Mouse (Mus musculus): ENCODE data around the gene Sergef.

Sergef gene

DNA sequence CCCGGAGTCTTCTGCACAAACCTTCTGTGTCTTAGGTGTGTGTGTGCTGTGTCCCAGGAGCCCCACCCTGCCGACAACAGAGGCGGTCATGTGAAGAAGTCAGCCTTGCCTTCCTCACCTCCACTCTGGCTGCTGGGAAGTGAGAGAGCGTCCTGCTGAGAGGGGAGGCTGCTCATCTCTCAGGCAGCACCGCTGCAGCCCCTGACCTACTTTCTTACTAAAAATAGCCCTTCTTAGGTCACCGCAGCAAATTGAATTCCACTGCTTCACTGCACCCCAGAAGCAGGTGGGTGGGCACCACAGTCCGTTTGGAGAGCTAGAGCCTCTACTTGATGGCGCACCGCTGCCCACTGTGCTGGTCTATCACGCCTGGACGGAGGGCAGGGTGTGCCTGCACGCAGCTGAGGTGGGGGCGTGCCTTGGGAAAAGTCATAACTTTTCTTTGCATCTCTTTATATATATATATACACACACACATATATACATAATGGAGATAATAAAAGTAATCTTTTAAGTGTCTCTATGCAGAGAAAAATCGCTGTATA is 147.4 kb downstream of the Sergef start:
- peak; percentile 34 for DNase-seq

DNA sequence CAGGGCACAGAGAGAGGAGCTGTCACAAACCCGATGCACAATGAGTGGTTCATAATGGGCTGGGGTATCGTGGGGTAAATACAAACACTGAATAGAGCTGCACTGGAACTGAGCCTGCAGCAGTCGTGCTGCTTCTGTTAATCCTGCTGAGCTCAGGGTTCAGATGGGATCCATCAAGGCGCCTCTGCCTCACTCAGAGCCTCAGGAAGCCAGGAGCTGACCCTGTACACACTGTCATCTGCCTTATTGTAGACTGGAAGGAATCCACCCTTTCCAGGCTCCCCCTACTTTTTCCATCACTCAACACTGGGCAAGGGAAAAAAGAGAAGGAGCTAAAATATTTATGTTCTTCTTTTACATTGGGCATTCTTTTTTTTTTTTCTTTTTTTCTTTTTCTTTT is 152.3 kb downstream of the Sergef start:
- DNase-seq: peak; percentile 58

DNA sequence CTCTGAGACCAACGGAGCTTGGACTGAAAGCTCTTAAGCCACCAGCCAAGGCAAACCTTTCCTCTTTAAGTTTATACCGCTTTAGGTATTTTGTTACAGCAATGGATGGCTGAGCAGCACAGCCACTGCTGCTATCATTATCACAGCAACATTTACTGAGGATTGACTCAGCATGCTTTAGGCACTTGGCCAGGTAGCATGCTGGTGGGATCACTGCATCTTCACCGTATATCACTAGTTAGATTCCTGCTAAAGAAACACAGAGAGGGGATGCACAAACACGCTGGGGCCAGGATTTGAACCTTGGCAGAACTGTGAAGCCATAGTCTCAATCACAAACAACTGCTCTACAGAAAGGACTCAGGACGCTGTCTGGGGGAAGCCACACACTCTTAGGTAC is 152.8 kb downstream of the Sergef start:
- DNase-seq: peak; percentile 43

DNA sequence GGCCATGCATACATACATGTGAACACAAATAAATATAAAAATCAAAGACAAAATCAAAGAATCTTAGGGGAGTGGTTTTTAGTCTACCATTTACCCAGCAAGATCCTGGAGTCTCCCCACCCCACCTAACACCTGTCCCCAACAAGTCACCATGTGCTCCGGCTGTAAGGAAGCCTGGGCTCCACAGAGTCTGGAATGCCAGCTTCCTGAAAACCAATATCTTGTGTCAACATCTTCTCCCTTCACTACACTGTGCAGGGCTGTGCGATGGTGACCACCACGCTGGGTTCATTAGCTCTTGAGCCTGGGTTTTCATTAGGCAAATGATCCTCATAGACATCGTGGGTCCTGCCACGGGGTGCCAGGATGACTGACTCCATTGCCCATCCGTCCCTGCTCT is 155.4 kb downstream of the Sergef start:
- DNase-seq: no peak

DNA sequence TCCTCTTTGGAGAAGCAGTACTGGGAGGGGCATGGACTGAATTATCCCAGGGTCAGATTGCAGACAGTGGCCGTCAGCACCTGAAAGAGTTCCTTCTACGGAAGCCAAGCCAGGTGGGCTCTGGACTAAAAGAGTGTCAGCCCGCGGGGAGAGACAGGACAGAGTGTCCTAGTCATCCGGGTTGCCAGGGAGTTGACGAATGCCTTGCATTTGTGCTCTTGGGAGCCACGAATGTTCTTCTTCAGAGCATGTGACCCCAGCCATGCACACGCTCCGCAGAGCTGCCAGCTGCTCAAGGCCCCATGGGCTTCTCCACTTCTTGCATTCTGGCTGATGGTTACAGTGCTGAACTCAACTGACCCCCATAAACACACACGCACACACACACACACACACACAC is 156.6 kb downstream of the Sergef start:
- no peak for DNase-seq

DNA sequence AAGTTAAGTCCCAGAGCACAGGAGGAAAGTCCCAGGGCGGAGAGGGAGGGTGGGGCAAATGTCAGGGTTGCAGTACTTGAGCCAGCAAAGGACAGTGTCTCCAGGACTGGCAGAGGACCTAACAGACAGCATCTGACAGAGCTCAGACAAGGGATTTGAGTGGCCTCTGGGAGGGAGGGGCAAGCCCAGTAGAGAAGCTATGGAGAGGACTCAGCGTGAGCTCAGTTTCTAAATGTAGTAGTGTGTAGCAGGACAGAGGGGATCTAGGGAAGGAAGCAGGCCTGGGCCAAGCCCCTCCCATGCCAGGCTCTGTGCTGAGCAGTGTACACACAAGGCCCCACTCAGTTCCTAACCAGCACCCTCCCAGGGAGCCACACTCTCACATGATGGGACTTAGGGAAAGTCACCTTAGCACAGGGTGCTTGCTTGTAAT is 157.5 kb downstream of the Sergef start:
- peak; percentile 38 for DNase-seq

DNA sequence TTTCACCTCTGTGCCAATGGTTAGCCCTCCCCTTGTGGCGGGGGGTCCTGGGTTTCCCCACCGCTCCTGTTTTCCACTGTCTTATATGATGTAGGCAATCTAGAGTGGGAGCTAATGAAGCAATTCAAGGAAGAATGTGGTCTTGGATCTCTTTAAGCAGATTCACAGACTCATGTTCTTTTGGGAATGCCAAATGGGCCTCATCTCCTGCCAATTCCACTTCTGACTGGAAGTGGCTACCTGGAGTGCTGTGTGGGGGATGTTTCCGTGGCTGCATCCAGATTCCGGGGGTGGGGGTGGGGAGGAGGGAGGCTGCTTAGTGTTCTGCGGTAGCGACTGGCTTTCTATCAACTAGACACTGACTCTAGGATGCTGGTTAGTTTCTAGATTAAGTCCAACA is 159.8 kb downstream of the Sergef start:
- DNase-seq: peak; percentile 79

DNA sequence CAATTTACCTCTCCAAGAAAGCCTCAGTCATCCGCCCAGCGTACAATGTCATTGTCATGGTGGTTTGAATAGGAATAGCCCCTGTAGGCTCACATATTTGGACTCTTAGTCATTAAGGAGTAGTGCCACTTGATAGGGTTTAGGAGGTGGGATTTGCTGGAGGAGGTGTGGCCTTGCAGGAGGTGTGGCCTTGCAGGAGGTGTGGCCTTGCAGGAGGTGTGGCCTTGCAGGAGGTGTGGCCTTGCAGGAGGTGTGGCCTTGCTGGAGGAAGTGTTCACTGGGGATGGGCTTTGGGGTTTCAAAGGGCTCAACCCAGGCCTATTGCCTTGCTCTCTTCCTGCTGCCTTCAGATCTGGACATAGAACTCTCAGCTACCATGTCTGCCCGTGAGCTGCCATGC is 162.2 kb downstream of the Sergef start:
- no peak for DNase-seq

DNA sequence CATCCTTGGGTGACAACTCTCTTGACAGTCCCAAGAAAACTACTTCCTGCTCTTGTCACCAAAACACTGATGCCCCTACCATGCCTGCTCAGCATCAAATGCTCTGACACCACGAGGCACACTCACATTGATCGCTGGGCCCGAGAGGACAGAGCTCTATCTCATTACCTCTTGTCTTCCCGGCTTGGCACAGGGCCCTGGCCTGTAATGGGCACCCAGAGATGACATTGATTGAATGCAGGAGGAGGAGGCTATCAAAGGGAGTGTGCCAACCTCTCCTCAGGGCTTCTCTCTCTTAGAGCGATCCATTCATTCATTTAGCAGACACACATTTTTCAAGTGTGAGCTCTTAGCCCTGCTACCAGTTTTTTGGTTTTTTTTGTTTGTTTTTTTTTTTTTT is 164.1 kb downstream of the Sergef start:
- no peak for DNase-seq

DNA sequence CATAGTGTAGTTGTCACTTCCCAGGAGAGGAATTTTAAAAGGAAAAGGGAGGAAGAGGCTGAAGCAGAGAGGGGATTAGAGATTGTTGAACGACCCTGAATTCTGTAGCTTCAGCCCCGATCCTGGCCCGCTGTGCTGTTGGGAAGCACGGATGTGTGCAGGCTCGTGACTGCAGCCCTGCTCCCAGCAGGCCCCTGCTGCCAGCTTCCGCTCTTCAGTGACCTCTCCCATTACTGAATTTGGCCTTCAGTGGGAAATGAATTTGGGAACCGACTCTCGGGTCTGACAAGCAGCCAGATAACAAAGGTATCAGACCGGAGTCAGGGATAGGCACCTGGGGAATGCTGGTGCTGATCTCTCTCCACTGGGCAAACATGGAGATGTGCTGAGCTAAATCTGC is 166.5 kb downstream of the Sergef start:
- peak; percentile 41 for DNase-seq

DNA sequence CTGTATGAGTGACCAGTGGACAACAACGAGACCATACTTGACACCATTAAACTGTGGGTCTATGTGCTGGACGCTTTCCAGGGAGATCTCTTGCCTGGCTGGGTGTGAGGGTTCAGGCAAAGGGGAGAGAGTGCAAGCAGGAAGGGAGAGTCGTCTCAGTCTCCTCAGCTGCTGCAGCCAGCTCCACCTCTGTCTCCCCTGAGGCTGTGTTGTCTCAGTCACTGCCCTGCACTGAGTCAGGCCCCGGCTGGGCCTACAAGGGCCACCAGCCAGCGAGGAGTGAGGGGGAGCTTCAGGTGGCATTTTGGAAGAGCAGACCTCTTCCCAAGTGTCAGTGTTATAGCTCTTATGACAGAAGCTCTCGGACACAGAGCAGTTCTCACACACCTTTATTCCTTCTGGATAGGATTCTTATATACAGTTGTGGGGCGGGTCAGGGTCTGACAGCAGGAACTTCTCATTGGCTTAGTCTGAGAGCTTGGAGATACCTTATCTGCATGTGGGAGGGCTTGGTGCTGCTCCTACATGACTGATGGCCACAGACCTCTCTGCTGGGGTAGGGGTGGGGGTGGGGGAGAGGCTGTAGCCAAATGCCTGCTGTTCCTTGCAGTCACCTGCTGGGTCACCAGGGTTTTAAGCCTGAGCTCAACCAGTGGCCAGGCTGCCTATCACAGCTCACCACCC is 168.4 kb downstream of the Sergef start:
- peak; percentile 22 for DNase-seq

DNA sequence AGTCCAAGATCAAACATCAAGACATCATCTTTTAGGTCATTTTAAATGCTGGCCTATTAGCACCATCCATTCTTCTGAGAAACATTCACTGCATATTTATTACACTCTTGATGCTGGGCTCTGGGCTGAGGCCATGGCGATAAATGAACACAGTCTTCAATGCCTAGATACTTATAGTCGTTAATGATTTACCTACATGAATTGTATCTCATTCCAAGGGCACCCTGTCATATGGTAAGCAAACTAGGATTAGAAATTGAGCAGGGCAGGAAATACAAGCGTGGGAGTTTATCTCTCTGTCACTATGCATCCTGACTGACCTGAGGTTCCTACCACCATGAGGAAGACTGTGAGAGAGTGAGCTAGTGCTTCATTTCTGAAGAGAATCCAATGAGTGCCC is 170.1 kb downstream of the Sergef start:
- DNase-seq: no peak

DNA sequence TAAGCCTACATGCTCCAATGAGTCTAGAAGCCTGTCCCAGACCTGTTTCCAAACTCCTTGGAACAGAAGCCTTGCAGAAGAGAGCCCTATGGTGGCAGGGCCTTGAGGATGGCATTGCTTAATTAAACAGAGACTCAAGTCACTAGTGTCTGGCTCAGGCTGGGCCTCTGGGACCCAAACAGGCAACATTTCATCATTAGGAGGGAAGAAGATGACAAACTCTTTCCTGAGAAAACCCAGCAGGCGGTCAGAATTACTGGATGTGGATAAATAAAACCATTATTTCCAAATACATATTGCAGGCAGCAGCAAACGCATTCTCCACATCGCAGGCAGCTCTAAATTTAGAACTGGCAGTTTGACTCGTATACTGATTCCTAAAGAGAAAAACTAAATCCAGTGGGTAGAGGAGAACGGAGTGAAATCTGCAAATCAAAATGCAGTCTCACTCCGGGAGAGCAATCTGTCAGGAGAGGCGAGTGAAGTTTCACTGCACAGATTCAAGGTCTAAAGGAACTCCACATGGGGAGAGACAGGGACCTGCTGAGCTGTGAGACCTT is 173.1 kb downstream of the Sergef start:
- DNase-seq: no peak

DNA sequence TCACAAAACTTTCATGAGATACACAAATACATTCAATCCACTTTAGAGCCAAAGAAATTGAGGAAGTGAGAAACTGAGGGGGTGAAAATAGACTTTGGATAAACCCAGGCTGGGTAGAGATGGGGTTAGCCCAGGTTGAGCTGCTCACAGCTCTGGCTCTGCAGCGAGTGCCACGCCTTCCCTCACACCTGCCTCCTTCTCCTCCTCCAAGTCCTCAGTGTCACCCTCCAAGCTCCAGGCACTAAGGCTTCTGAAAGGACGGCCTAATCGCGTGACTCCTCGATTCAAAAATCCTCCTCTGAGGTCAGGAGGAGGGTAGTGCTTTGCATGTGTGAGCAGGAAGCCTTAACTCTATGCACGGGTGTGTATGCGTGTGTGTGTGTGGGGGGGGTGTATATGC is 176.5 kb downstream of the Sergef start:
- peak; percentile 18 for DNase-seq

DNA sequence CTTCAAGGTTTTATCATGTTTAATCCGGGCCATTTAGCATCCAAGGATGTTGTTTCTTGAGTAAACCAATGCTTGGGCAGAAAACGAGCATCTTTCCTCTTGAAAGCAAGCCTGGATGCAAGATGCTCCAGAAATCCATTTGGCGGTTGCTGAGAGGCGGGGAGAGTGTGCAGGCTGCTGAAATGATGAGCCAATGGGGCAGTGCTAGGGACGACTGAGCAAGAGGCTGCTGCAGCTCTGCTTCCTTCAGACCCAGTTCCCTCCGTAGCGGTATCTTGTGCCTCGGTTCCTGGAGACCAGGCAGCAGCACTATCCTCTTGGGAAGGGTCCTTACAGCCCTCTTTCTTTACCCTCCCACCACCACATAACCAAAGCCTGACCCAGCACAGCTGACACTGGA is 177.3 kb downstream of the Sergef start:
- no peak for DNase-seq

DNA sequence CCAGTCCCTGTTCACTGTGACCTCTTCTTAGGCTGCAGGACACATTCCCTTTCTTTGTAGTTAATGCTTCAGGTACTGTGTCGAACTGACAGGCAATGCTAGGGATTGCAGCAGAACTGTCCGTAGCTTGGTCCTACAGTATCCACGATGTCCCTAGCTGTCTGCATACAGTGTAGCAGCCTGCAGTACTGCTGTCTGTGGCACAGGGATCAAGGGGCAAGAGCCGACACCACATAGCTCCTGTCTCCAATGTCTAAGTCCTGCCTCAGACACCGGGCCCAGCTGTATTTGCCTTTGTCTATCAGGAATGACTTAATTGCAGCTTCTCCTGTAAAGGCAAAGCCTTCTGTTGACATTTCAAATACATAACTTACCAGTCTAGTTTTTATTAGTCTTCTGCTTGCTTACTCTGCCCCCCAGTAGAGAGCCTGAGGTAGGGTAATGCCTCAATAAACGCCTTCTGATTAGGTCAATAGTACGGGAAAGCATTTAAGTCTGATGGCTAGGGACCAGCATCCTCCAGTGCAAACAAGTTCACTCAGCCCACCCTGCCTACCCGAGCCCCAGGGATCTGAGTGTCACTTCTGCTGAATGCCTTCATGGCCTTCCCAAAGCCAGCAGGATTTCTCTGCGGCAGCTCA is 179.9 kb downstream of the Sergef start:
- DNase-seq: no peak

DNA sequence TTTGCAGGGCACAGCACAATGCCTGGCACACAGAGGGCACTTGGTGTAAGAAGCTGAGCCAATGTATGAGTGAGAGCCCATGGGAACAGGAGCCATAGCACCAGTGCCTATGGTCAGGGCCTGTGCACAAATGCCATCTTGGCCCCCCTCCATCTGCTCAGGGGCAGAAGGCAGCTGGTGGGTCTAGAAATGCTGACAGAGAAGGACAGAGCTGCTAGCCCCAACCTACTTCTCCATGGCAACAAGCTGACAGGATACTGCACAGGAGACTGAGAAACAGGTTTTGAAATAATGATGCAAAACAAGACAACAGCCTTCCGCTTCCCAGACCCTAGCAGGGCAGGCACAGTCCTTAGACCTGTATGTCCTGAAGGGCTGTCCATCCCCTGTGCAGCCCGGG is 180.4 kb downstream of the Sergef start:
- DNase-seq: peak; percentile 89

DNA sequence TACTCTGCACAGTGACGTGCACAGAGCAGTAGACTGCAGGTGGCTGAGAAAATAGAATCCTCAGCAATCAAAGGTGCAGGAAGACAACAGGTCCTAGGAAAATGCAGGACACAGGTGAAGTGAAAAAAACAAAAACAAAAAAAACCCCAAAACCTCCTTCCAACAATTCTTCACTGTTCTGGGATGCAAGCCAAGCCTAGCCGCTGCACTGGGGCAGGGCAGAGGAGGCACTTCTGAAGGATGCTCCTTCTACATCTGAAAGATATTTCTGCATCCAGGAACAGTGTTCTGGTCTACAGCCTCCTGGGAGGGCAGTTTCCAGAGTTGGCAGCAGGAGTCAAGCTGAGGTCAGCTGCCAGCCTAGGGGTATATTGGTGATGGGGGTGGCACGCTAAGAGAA is 181.7 kb downstream of the Sergef start:
- no peak for DNase-seq

DNA sequence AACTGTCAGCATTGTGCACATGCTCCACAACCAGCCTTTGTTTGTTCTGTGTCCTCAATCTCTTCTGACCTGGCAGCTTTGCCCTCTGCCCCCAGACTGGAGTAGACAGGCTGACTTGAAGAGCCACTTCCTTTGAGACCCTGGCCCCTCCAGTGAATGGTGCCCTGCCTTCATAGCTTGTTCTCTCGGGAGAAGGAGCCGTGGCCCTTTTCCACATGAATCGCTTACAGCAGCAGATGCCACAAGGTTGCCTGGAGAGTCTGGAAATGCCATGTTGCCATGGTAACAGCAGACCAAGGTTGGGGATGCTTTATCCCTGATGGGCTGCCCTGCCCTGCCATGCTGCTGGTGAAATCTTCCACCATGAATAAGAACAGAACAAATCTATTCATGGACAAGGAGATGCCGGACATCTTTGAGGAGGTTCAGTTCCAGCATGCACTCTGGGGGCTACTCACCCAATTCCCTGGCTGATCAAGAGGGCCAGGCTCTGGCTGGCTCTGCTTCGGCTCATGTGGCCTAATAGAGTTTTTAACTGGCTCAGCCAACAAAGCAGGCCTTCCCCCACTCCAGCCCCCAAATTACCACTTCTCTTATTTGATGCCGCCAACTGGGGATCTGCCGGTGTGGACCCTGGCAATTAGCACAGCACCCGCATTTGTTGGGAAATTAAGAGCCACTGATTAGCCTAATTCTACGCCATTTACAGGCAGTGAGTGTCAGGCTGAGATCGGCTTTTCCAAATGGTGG is 185.5 kb downstream of the Sergef start:
- DNase-seq: peak; percentile 88

DNA sequence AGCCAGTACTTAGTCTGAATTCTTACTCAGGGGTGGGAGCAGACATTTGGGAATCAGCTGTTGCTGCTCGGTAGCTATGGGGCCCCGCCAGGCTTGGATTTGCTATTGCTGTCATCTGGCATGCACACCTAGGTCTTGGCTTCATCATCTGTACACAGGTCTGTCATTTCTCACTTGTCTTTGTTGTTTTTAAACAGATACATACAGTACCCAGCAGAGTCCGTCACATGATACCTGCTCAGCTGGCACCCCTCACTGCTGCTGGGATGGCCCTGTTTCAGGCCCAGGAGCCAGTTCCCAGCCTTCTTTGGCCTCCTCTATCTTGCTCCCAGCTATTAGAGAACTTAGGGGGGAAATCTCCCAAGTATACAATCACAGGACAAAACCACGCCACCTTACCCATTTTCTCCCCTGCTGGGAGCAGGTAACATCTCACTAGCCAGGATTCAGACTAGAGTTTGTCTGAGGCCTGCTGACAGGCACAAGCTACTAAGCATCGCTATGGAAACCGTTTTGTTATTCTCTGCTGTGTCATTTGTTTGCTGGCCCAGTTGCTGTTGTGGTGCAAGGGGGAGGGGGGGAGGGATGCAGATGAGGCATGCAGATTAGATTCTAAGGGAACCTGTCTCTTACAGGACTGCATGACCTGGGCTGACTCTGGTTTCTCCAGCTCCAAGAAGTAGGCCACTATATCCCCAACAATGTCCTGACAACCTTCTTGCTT is 190.5 kb downstream of the Sergef start:
- no peak for DNase-seq

DNA sequence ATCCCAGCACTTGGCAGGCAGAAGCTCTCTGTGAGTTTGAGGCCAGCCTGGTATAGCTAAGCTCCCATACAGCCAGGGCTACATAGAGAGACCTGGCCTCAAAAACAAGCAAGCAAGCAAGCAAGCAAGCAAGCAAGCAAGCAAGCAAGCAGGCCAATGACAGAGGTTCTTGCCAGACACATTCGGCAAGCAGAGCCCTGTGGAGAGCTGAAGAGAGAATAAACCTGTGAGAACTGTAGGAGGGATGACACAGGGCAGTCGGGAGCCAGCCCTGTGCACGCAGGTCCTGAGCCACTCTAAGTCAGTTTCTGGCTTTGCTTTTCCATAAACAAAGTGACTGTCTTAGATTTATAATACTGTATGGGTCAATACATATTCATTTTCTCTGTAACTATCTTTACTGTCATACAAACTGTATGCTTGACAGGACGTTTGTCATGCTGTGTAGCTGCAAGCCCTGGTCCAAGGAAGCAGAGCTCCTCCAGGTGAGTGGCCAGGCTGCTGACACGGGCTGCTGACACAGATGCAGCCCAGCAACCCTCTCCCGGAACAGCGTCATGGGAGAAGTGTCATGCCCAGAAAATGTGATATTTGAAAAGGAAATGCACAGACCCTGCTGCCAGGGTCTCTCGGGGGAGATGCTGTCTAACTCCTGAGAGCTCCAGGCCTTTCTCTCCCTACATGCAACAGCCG is 192.0 kb downstream of the Sergef start:
- peak; percentile 78 for DNase-seq

DNA sequence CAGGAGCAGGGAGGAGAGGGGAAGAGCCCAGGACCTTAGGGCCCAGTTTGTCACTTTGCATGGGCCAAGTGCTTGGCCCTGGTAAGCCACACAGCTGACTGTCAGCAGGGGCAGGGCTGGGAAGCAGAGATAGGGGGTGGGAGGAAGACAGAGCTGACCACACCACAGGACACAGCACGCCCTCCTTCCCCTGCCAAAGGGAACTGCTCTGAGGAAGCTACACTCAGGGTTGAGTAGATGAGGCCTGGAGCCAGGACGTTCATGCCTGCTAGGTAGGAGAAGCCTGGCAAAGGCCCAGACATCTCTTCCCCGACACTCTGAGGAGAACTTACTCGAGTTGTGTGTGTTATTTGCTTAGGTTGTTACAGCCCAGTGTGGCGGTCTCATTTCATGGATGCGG is 193.7 kb downstream of the Sergef start:
- DNase-seq: peak; percentile 85
